10 mouse cellular contexts compared by ENCODE assay signal in genomic region chr5:134232111-134232510, GRCm38 (mm10). TPM values are rescaled to one million over a fixed set of nuclear protein-coding genes. Genes with fewer than 3 reads are reported as not detected.
DNase-seq lines count a peak whose midpoint lies in the region; ATAC-seq and TF ChIP-seq lines count a peak whose summit lies in the region.
"Had no signal": no experiment of that assay in that cellular context is flagged by ENCODE, and none has a peak within 500 bp of the region (broad histone marks: within the 10 kb centered on the region; RNA-seq: fewer than 3 reads in every experiment).

No protein-coding gene starts in this region.

- intact Hi-C loops in left cerebral cortex, postnatal 36 days (cut with DNase I), result no loop called here

- no peak for DNase-seq in heart, postnatal 0 days (ENCODE audit: low spot score)
- DNase-seq in fat pad, adult 2 months (ENCODE audit: extremely low read depth, low read depth, low spot score), result peak; percentile 71
- DNase-seq in lung, postnatal 0 days (ENCODE audit: low spot score), result peak; percentile 81
- DNase-seq in embryo, embryonic 10 days (ENCODE audit: low spot score), result no peak
- DNase-seq in cerebellum, postnatal 4 days (ENCODE audit: low spot score in 2 of 2), result no peak
- DNase-seq in left cerebral cortex, postnatal 36 days (ENCODE audit: low spot score in 2 of 2), result no peak

- no peaks in the 10 kb centered on the region for H3K9me3 ChIP-seq in heart, postnatal 0 days (replicated peaks; ENCODE audit: control insufficient read depth, low read length)
- H3K9me3 ChIP-seq in heart, embryonic 12.5 days (replicated peaks), result no peaks in the 10 kb centered on the region
- H3K9me3 ChIP-seq in lung, postnatal 0 days (ENCODE audit: low read length), result no peaks in the 10 kb centered on the region
- H3K9me3 ChIP-seq in stomach, embryonic 15.5 days, result no peaks in the 10 kb centered on the region
- H3K9me3 ChIP-seq: midbrain, embryonic 12.5 days had no signal

- 33% methylated on average over 6 of the region's 6 CpGs for WGBS in heart, postnatal 0 days
- 42% methylated on average over 6 of the region's 6 CpGs for WGBS in heart, embryonic 12.5 days
- 24% methylated on average over 6 of the region's 6 CpGs for WGBS in lung, postnatal 0 days
- 48% methylated on average over 6 of the region's 6 CpGs for WGBS in stomach, embryonic 15.5 days

- no peak overlapping the region for H3K9ac ChIP-seq in heart, postnatal 0 days (replicated peaks; ENCODE audit: low read depth, low read length)
- no peak overlapping the region for H3K9ac ChIP-seq in heart, embryonic 12.5 days
- H3K9ac ChIP-seq in lung, postnatal 0 days (replicated peaks; ENCODE audit: low read depth), result no peak overlapping the region
- H3K9ac ChIP-seq in stomach, embryonic 15.5 days, result no peak overlapping the region
- H3K9ac ChIP-seq: midbrain, embryonic 12.5 days had no signal

- H3K4me3 ChIP-seq in heart, postnatal 0 days (ENCODE audit: low read depth, low read length), result no peak overlapping the region
- no peak overlapping the region for H3K4me3 ChIP-seq in heart, embryonic 12.5 days
- no peak overlapping the region for H3K4me3 ChIP-seq in lung, postnatal 0 days (ENCODE audit: low read depth, low read length)
- no peak overlapping the region for H3K4me3 ChIP-seq in stomach, embryonic 15.5 days (replicated peaks)
- H3K4me3 ChIP-seq: midbrain, embryonic 12.5 days had no signal

- no peak for TF ChIP-seq CTCF in heart, postnatal 0 days (IDR thresholded peaks at IDR 0.05; ENCODE audit: low read depth)
- no peak for TF ChIP-seq CTCF in lung, postnatal 0 days (IDR thresholded peaks at IDR 0.05)

- H3K4me2 ChIP-seq in heart, postnatal 0 days (ENCODE audit: low read depth, low read length), result no peak overlapping the region
- H3K4me2 ChIP-seq in heart, embryonic 12.5 days, result no peak overlapping the region
- H3K4me2 ChIP-seq in lung, postnatal 0 days (replicated peaks; ENCODE audit: low read depth, low read length), result no peak overlapping the region; the same call in 1 of the 2 replicates
- H3K4me2 ChIP-seq in stomach, embryonic 15.5 days, result no peak overlapping the region
- H3K4me2 ChIP-seq: midbrain, embryonic 12.5 days had no signal

- peak overlapping the region; percentile 62; the same call in 1 of the 2 replicates for H3K27ac ChIP-seq in heart, postnatal 0 days (ENCODE audit: low read depth)
- H3K27ac ChIP-seq in heart, embryonic 12.5 days (ENCODE audit: poor library complexity, severe bottlenecking), result no peak overlapping the region
- peak overlapping the region; percentile 74 for H3K27ac ChIP-seq in lung, postnatal 0 days (ENCODE audit: low read length)
- H3K27ac ChIP-seq in stomach, embryonic 15.5 days, result peak overlapping the region; percentile 60; the same call in 1 of the 2 replicates
- H3K27ac ChIP-seq: midbrain, embryonic 12.5 days had no signal

- H3K4me1 ChIP-seq in heart, postnatal 0 days (ENCODE audit: control insufficient read depth, insufficient read depth), result peaks cover 27% of the 10 kb centered on the region
- peaks cover 62% of the 10 kb centered on the region for H3K4me1 ChIP-seq in heart, embryonic 12.5 days (replicated peaks)
- peaks cover 13% of the 10 kb centered on the region; the same call in 1 of the 2 replicates for H3K4me1 ChIP-seq in lung, postnatal 0 days (ENCODE audit: insufficient read depth, low read depth, low read length)
- peaks cover 30% of the 10 kb centered on the region for H3K4me1 ChIP-seq in stomach, embryonic 15.5 days

- no peaks in the 10 kb centered on the region for H3K27me3 ChIP-seq in heart, postnatal 0 days (ENCODE audit: control insufficient read depth, insufficient read depth, low read length)
- no peaks in the 10 kb centered on the region for H3K27me3 ChIP-seq in heart, embryonic 12.5 days (replicated peaks)
- H3K27me3 ChIP-seq in lung, postnatal 0 days (replicated peaks; ENCODE audit: insufficient read depth, low read length), result no peaks in the 10 kb centered on the region
- H3K27me3 ChIP-seq in stomach, embryonic 15.5 days (replicated peaks), result no peaks in the 10 kb centered on the region
- H3K27me3 ChIP-seq: midbrain, embryonic 12.5 days; Patski had no signal

- no peak for ATAC-seq in heart, postnatal 0 days (ENCODE audit: insufficient read depth, low read depth)
- no peak; the same call in 1 of the 2 replicates for ATAC-seq in heart, embryonic 12.5 days (ENCODE audit: insufficient number of reproducible peaks, low FRiP score)
- ATAC-seq in lung, postnatal 0 days, result peak; percentile 63
- no peak for ATAC-seq in stomach, embryonic 15.5 days (ENCODE audit: insufficient read depth, low FRiP score, low read depth)
- ATAC-seq: Patski had no signal

- H3K36me3 ChIP-seq in heart, postnatal 0 days (replicated peaks; ENCODE audit: control insufficient read depth, insufficient read depth, low read length), result peaks cover 12% of the 10 kb centered on the region
- H3K36me3 ChIP-seq in heart, embryonic 12.5 days, result peaks cover 18% of the 10 kb centered on the region
- H3K36me3 ChIP-seq in lung, postnatal 0 days (ENCODE audit: insufficient read depth, low read length), result peaks cover under 1% of the 10 kb centered on the region; the same call in 1 of the 2 replicates
- H3K36me3 ChIP-seq in stomach, embryonic 15.5 days, result peaks cover 3% of the 10 kb centered on the region; the same call in 1 of the 2 replicates

- no peak for TF ChIP-seq EP300 in heart, postnatal 0 days (IDR thresholded peaks at IDR 0.05; ENCODE audit: low read depth)
- no peak for TF ChIP-seq EP300 in lung, postnatal 0 days (IDR thresholded peaks at IDR 0.05)

RNA-seq across cellular contexts. Expression of gene Ncf1, which starts 2.7 kb away (rescaled TPM):
- total RNA-seq in heart, postnatal 0 days (2014; rRNA removed; ENCODE audit: low replicate concordance), result 0.70 and 3.1 TPM in 2 replicates
- 1.7 and 1.8 TPM in 2 replicates for polyA plus RNA-seq in heart, postnatal 0 days (2015; fragmentation: Nextera tagmentation; extraction: Ambion mirVana)
- 2.0 and 2.2 TPM in 2 replicates for polyA plus RNA-seq in heart, embryonic 12.5 days (2016; fragmentation: Nextera tagmentation; extraction: Ambion mirVana)
- polyA plus RNA-seq in lung, postnatal 0 days (2015; fragmentation: Nextera tagmentation; extraction: Ambion mirVana), result 19.6 and 19.8 TPM in 2 replicates
- 7.1 and 7.9 TPM in 2 replicates for polyA plus RNA-seq in stomach, embryonic 15.5 days (2015; fragmentation: Nextera tagmentation; extraction: Ambion mirVana)
- total RNA-seq in left cerebral cortex, postnatal 36 days (2021), result 1 to 10 TPM; 6.5 to 7.2 TPM

RNA-seq across cellular contexts. Expression of gene Gtf2ird2, which starts 48.3 kb away (rescaled TPM):
- 4.9 and 25.1 TPM in 2 replicates for total RNA-seq in heart, postnatal 0 days (2014; rRNA removed; ENCODE audit: low replicate concordance)
- 4.0 and 4.2 TPM in 2 replicates for polyA plus RNA-seq in heart, postnatal 0 days (2015; fragmentation: Nextera tagmentation; extraction: Ambion mirVana)
- 6.5 and 6.9 TPM in 2 replicates for polyA plus RNA-seq in heart, embryonic 12.5 days (2016; fragmentation: Nextera tagmentation; extraction: Ambion mirVana)
- 4.4 and 5.6 TPM in 2 replicates for polyA plus RNA-seq in lung, postnatal 0 days (2015; fragmentation: Nextera tagmentation; extraction: Ambion mirVana)
- 7.7 and 8.2 TPM in 2 replicates for polyA plus RNA-seq in stomach, embryonic 15.5 days (2015; fragmentation: Nextera tagmentation; extraction: Ambion mirVana)
- total RNA-seq in left cerebral cortex, postnatal 36 days (2021), result 10 to 100 TPM; 14.5 to 18.6 TPM

RNA-seq across cellular contexts. Expression of gene Rcc1l, which starts 55.5 kb away (rescaled TPM):
- 19.7 and 23.5 TPM in 2 replicates for total RNA-seq in heart, postnatal 0 days (2014; rRNA removed; ENCODE audit: low replicate concordance)
- polyA plus RNA-seq in heart, postnatal 0 days (2015; fragmentation: Nextera tagmentation; extraction: Ambion mirVana), result 19.5 and 22.1 TPM in 2 replicates
- 25.4 and 26.9 TPM in 2 replicates for polyA plus RNA-seq in heart, embryonic 12.5 days (2016; fragmentation: Nextera tagmentation; extraction: Ambion mirVana)
- polyA plus RNA-seq in lung, postnatal 0 days (2015; fragmentation: Nextera tagmentation; extraction: Ambion mirVana), result 11.3 and 11.4 TPM in 2 replicates
- polyA plus RNA-seq in stomach, embryonic 15.5 days (2015; fragmentation: Nextera tagmentation; extraction: Ambion mirVana), result 27.3 and 30.8 TPM in 2 replicates
- 10 to 100 TPM; 15.2 to 16.5 TPM for total RNA-seq in left cerebral cortex, postnatal 36 days (2021)

Comparison
In these comparisons a context has a peak if more than half of its experiments do, and no peak if none do; other contexts are left out.
1. DNase-seq: peak in fat pad, adult 2 months (single experiment) and lung, postnatal 0 days (single experiment); none in heart, postnatal 0 days (single experiment), embryo, embryonic 10 days (single experiment), cerebellum, postnatal 4 days (0 of 2) and left cerebral cortex, postnatal 36 days (0 of 2).